Mouse (Mus musculus) spleen, adult 18-20 months (tissue): ENCODE results near the gene Cby3.
"Not testable (repeated sequence)": the region's sequence is repeated elsewhere in the genome, so short reads cannot be mapped to it uniquely, and the experiment has no call there.

Experiments
- DNase-seq, 2 experiments: peaks; one replicate each; pipeline ENCODE4 v3.0.0; 2022; ENCODE audit warnings: mixed read lengths in 2 of 2

Gene Cby3

GRCm38 (mm10) chr11:50354162-50354561, at the start of gene Cby3:
Cby3 (plus strand) TSS chr11:50354462.
- no peak for DNase-seq

DNA sequence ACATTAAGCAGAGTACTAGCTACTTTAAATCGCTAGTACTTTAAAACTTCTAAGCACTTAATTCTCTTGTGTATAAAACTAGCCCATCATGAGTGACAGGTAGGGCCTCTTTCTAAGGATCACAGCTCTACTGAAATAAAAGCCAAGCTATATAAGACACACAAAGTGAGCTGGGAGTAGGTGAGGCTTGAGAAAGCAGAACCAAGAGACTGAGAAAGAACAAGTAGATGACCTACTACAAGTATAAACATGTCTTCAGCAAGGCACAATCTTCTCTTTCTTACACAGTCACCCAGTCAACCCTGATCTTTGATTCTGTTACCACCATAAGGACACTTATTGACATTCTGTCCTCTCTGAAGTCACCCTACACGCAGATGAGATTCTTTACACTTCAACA, 41.5 kb upstream of the Cby3 start:
- no peak for DNase-seq

- not testable (repeated sequence) for DNase-seq
These were observed 34.9 kb upstream of the Cby3 start for GRCm38 (mm10) chr11:50319343-50319742.

DNA sequence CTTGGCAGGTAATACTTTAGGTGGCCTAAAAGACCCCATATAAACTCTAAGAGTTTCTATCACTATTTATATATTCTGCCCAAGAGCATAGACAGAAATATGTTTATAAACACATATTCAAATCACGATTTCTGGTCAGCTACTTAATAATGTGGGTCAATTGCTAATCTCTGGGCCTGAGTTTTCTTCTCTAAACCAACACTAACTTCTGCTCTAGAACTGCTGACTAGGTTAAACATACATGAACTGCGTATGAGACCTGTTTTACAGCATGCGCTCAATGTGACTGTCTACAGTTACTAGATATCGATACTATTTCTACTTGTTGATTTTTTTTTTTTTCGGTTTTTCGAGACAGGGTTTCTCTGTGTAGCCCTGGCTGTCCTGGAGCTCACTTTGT, 33.0 kb upstream of the Cby3 start:
- no peak for DNase-seq

GRCm38 (mm10) chr11:50322345-50322744, 31.9 kb upstream of the Cby3 start:
- DNase-seq = no peak

DNA sequence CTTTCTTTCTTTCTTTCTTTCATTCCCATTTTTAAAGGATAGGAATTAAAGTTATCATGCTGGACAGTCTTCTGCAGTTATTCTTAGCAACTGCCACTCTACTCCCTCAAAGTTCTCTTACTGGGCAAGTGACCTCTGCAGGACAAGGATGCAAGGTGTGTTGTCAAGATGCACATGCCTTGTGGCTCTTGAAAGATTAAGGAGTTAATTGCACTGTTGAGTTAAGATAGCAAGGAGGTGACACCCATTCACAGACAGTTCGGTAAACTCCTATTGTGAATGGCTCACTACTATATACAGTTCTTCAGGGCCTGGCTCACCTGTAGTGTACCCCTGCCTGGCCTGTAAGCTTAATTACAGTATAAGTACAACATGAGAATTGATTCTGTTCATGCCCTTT, 30.4 kb upstream of the Cby3 start:
- DNase-seq = no peak

- DNase-seq = no peak
These were observed 29.4 kb upstream of the Cby3 start for GRCm38 (mm10) chr11:50324751-50325471.

GRCm38 (mm10) chr11:50325496-50326301, 28.6 kb upstream of the Cby3 start, which contains the start of gene Canx:
Canx (minus strand) TSS chr11:50325673.
- peak; percentile 96 for DNase-seq

DNA sequence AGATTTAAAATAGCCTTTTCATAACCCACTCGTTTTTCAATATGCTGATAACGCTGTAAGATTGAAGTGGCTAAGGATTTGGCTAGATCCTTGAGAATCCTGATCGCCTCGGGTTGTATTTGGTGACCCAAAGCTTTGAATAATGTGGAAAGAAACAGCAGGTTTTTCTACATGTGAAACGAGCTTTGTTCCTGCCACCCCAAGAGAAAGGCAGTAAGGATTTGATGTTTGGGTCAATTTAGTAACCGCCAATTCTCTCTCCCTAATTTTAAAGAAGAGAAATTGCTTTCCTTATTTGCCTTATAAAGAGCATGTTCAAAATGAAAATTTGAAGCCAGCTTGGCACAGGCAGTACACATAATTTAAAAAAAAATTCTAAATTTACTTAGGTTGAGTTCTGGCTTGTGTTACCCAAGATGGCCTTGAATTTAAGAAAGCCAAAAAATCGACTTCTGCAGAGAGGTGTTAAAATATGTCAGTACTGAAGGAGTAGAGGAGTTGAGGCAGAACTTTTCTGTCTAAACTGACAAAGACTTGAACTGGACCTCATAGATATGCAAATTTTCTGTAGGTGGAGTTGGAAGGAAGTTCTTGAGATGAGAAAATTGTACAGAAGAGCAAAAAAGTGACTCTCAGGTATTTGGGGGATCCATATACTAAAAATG, 27.8 kb upstream of the Cby3 start:
- no peak for DNase-seq

DNA sequence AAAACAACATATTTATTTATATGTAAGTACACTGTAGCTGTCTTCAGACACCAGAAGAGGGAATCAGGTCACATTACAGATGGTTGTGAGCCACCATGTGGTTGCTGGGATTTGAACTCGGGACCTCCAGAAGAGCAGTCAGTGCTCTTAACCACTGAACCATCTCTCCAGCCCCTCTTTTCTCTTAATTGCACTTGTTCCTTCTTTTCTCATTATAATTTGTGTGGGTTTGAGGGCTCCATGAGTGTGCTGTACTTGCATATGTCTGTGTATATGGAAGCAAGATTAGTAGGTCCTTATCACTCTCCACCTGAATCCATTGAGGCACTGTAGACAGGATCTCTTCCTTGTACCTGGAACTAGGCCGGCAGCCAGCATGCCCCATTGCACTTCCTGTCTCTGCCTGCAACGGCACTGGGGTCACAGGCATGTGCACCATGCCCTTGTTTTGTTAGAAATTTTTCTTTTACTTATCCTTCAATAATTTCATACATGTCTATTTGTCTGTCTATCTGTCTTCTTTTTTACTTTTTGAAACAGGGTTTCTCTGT, 26.1 kb upstream of the Cby3 start:
- peak in 1 of 2 experiments; percentile 6 for DNase-seq

DNA sequence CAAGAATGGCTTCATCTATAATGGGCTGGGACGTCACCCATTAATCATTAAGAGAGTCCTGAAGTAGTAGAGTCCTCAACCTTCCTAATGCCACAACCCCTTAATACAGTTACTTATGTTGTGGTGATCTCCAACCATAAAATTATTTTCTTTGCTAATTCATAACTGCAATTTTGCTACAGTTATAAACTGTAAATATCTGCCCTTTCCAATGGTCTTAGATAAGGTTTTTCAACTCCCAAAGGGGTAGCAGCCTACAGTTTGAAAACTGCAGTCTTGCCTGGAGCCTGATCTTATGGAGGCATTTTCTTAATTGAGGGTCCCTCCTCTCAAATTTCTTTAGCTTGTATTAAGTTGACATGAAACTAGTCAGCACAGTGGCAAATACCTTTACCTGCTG, 24.9 kb upstream of the Cby3 start:
- no peak for DNase-seq

GRCm38 (mm10) chr11:50333181-50333580, 21.1 kb upstream of the Cby3 start:
- no peak for DNase-seq

DNA sequence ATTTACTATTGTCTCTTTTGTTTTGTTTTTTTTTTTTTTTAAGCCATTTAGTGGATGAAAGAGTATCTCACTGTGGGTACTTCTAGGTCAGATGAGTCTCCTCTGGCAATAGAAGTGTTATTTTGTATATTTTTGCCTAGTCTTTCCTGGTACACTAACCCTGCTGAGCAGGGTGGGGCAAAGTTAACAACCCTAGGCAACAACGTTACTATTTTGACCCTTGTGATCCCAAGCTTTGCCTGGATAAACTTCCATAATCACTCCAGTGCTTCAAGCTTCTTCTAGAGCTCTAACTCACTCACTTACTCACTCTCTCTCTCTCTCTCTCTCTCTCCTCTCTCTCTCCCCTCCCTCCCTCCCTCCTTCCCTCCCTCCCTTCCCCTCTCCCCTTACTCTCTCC, 18.1 kb upstream of the Cby3 start:
- DNase-seq = no peak

GRCm38 (mm10) chr11:50336891-50337290, 17.4 kb upstream of the Cby3 start:
- DNase-seq = no peak

DNA sequence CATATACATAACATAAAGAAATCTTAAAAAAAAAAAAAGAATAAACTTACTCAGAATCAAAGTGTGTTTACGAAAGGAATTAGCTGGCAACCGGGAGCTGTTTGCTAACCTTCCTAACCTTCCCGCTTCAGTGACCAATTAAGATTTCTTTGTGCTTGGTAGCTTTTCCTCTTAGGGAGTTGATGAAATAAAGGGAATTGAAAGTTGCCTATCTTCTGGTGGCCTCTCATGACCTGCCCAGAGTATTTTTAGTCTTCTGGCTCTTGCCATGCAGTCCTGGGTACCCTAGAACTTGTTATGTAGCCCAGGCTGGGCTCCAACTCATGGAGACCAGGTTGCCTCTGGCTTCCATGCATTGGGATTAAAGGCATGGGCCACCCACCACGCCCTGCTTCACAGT, 8.8 kb upstream of the Cby3 start:
- no peak for DNase-seq

- no peak for DNase-seq
These were observed 7.8 kb upstream of the Cby3 start for GRCm38 (mm10) chr11:50346256-50347032.

DNA sequence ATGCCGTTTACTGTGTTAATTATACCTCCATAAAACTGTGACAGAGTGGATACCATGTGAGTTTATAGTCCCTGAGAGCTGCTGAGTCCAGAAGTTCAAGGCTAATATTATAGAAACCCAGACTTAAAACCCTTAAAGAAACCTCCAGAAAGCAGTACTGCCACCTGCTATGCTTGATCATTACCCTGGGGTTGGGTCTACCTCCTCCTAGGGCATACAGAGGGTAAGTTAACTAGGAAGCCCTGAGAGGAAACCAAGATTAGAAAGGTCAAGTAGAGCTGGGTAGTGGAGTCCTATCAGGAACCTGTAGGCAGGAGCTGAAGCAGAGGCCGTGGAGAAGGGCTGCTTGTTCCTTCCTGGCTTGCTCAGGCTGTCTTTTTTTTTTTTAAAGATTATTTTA, 2.1 kb upstream of the Cby3 start:
- DNase-seq = no peak

DNA sequence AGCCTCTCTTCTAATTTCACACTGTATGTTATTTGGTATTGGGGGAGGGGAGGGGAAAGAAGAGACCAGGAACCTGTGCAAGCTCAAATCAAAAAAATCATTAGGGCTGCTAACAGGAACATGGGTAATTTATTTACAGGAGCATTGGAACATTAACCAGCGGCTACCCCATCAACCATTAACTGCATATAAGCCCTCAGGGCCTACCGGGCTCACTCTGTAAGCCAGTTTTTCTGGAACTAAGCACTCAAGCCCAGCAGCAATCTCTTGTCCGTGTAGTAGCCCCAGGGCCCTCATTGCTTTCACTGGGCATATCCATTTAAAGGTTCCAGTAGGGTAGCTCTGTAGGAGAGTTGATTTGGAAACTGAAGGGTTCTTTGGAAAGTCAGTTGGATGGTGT, 589 bp downstream of the Cby3 start:
- DNase-seq = no peak

- no peak for DNase-seq
These were observed 1.1 kb downstream of the Cby3 start for GRCm38 (mm10) chr11:50355395-50355794.

GRCm38 (mm10) chr11:50358950-50359861, 4.9 kb downstream of the Cby3 start:
- no peak for DNase-seq

- not testable (repeated sequence) for DNase-seq
These were observed 7.0 kb downstream of the Cby3 start for GRCm38 (mm10) chr11:50361282-50361681.
